Mouse (Mus musculus) lung, postnatal 0 days (tissue): ENCODE data around the gene Ltbp1. TPM values are rescaled to one million over a fixed set of nuclear protein-coding genes. Genes with fewer than 3 reads are reported as not detected.

ENCODE experiments used
- ATAC-seq: fragments of 200-750 bp; cut with Nextera tagmentation; 2 replicates; pipeline ENCODE4 v1.8.0; 2017; ENCODE audit warnings: moderate library complexity
- DNase-seq: peaks from one replicate; pipeline ENCODE4 v3.0.0-alpha.2; 2016; ENCODE audit warnings: low spot score
- H3K27ac ChIP-seq: fragments of 300-500 bp; sonication (generic); 2 replicates; pipeline ENCODE4 v1.5.1; 2014; ENCODE audit warnings: antibody characterized with exemption, mild to moderate bottlenecking, low read length, mixed read lengths
- H3K27me3 ChIP-seq: fragments of 300-500 bp; sonication (generic); replicated peaks from 2 replicates; pipeline ENCODE4 v1.6.1; 2014; ENCODE audit warnings: low read length, mixed read lengths; ENCODE audit not compliant: insufficient read depth
- H3K36me3 ChIP-seq: fragments of 300-500 bp; sonication (generic); 2 replicates; pipeline ENCODE4 v1.6.1; 2014; ENCODE audit warnings: low read length, mixed read lengths; ENCODE audit not compliant: insufficient read depth
- H3K4me1 ChIP-seq: fragments of 300-500 bp; sonication (generic); 2 replicates; pipeline ENCODE4 v1.6.1; 2014; ENCODE audit warnings: antibody characterized with exemption, low read depth, low read length, mixed read lengths; ENCODE audit not compliant: insufficient read depth
- H3K4me2 ChIP-seq: fragments of 300-500 bp; sonication (generic); replicated peaks from 2 replicates; pipeline ENCODE4 v1.6.1; 2014; ENCODE audit warnings: low read depth, mild to moderate bottlenecking, low read length, moderate library complexity, mixed read lengths
- H3K4me3 ChIP-seq: fragments of 300-500 bp; sonication (generic); 2 replicates; pipeline ENCODE4 v1.5.1; 2014; ENCODE audit warnings: low read depth, low read length
- H3K9ac ChIP-seq: fragments of 300-500 bp; sonication (generic); replicated peaks from 2 replicates; pipeline ENCODE4 v1.6.1; 2014; ENCODE audit warnings: low read depth, mild to moderate bottlenecking
- H3K9me3 ChIP-seq: fragments of 300-500 bp; sonication (generic); 2 replicates; pipeline ENCODE4 v1.6.1; 2016; ENCODE audit warnings: low read length, mixed read lengths
- CTCF ChIP-seq: IDR thresholded peaks from 2 replicates; pipeline ENCODE4 v1.5.1; 2016; ENCODE audit warnings: antibody characterized with exemption, mild to moderate bottlenecking
- EP300 ChIP-seq: IDR thresholded peaks from 2 replicates; pipeline ENCODE4 v1.6.1; 2016; ENCODE audit warnings: antibody characterized with exemption, mild to moderate bottlenecking, control low read depth
- WGBS: fragments of 180-500 bp; shearing (Covaris S2); extraction: QIAGEN DNeasy Blood & Tissue Kit; methylation state at CpG from one replicate; pipeline ENCODE4 v1.1.7; 2014; 5-methylcytosine and 5-hydroxymethylcytosine counted together
- polyA plus RNA-seq: library from polyadenylated mRNA; unstranded; fragments of >200 nt; fragmentation: Nextera tagmentation; extraction: Ambion mirVana; gene quantifications from 2 replicates; pipeline ENCODE4 v1.2.1, GENCODE M21; 2015

Gene Ltbp1
- polyA plus RNA-seq, 1 experiment from 2014 or later: 27.1 TPM

- no peak overlapping the region for H3K27ac ChIP-seq
- WGBS: 67% methylated on average over 8 of the region's 8 CpGs
- TF ChIP-seq CTCF (no peak), EP300 (no peak)
Measured at GRCm38 (mm10) chr17:75049366-75049969, 44.1 kb downstream of the Ltbp1 start.

DNA sequence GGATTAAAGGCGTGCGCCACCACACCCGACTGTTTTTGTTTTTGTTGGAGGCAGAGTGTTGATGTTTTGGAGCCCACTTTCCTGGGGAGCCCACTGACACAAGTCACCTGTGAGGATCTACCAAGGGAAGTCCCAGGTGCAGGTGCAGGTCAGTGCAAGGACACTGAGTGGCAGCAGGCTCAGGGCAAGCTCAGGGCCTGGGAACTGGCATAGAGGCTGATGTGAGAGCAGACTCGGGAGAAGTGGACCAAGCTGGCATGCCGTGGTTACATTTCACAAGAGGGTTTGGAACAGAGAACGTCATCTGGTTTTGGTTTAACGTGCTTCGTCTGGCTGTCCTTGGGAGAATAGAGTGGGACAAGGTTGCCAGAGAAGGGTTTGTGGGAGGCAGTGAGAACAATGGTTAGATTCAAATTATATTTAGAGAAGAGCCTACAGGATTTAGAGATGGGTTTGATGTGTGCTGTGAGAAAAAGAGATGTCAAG lies 46.1 kb downstream of the Ltbp1 start:
- DNase-seq (no peak), ATAC-seq (no peak)
- no peak overlapping the region for H3K27ac ChIP-seq
- TF ChIP-seq EP300 (no peak), CTCF (no peak)
- WGBS: 90% methylated on average over 8 of the region's 8 CpGs
- no peak overlapping the region for H3K4me3 ChIP-seq
- H3K9ac ChIP-seq: no peak overlapping the region
- no peaks in the 10 kb centered on the region for H3K27me3 ChIP-seq
- H3K36me3 ChIP-seq: no peaks in the 10 kb centered on the region
- no peak overlapping the region for H3K4me2 ChIP-seq
- H3K4me1 ChIP-seq: no peaks in the 10 kb centered on the region
- no peaks in the 10 kb centered on the region for H3K9me3 ChIP-seq

More at GRCm38 (mm10) chr17:75049366-75049969, 44.1 kb downstream of the Ltbp1 start:
- DNase-seq: no peak
- Histone ChIP-seq H3K4me3 (no peak overlapping the region), H3K4me2 (no peak overlapping the region), H3K9me3 (no peaks in the 10 kb centered on the region), H3K27me3 (no peaks in the 10 kb centered on the region), H3K9ac (no peak overlapping the region), H3K4me1 (no peaks in the 10 kb centered on the region), H3K36me3 (no peaks in the 10 kb centered on the region)
- ATAC-seq: no peak

- Histone ChIP-seq H3K27ac (no peak overlapping the region), H3K27me3 (no peaks in the 10 kb centered on the region), H3K9me3 (no peaks in the 10 kb centered on the region), H3K36me3 (no peaks in the 10 kb centered on the region), H3K4me2 (no peak overlapping the region), H3K4me1 (no peaks in the 10 kb centered on the region), H3K9ac (no peak overlapping the region), H3K4me3 (no peak overlapping the region)
- TF ChIP-seq CTCF (no peak), EP300 (no peak)
- ATAC-seq (no peak), DNase-seq (no peak)
- WGBS: 60% methylated on average over 5 of the region's 5 CpGs
Measured at GRCm38 (mm10) chr17:75055235-75055634, 49.9 kb downstream of the Ltbp1 start.

DNA sequence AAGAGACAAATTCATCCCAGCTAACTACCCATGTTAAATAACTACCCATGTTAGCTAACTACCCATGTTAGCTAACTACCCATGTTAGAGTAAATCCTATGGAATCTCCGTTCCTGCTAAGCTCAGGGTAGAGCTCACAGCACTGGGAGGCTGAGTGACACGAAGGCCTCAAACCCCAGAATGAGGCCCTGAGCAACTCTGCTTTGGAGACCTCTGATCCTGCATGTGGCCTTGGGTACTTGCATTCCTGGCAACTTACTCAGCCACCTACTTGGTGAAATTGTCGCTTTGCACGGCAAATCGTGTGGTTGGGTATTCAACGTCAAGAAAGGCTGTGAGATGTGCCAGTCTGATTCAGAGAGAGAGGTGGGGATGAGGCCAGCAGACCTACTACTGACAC lies 50.6 kb downstream of the Ltbp1 start:
- no peak for DNase-seq
- ATAC-seq: no peak
- no peaks in the 10 kb centered on the region for H3K9me3 ChIP-seq
- TF ChIP-seq CTCF: no peak
- TF ChIP-seq EP300: no peak
- no peaks in the 10 kb centered on the region for H3K36me3 ChIP-seq
- no peak overlapping the region for H3K4me3 ChIP-seq
- WGBS: 88% methylated on average over 6 of the region's 6 CpGs
- no peak overlapping the region for H3K4me2 ChIP-seq
- H3K27me3 ChIP-seq: no peaks in the 10 kb centered on the region
- no peak overlapping the region for H3K9ac ChIP-seq
- H3K27ac ChIP-seq: no peak overlapping the region
- no peaks in the 10 kb centered on the region for H3K4me1 ChIP-seq

- H3K4me2 ChIP-seq: no peak overlapping the region
- 49% methylated on average over 8 of the region's 8 CpGs for WGBS
- no peaks in the 10 kb centered on the region for H3K4me1 ChIP-seq
- TF ChIP-seq CTCF (no peak), EP300 (no peak)
- no peaks in the 10 kb centered on the region for H3K27me3 ChIP-seq
- no peak overlapping the region for H3K4me3 ChIP-seq
- no peak for DNase-seq
- H3K9me3 ChIP-seq: no peaks in the 10 kb centered on the region
- no peak overlapping the region for H3K27ac ChIP-seq
- no peak overlapping the region for H3K9ac ChIP-seq
- no peaks in the 10 kb centered on the region for H3K36me3 ChIP-seq
- no peak for ATAC-seq
Measured at GRCm38 (mm10) chr17:75056631-75057030, 51.3 kb downstream of the Ltbp1 start.

DNA sequence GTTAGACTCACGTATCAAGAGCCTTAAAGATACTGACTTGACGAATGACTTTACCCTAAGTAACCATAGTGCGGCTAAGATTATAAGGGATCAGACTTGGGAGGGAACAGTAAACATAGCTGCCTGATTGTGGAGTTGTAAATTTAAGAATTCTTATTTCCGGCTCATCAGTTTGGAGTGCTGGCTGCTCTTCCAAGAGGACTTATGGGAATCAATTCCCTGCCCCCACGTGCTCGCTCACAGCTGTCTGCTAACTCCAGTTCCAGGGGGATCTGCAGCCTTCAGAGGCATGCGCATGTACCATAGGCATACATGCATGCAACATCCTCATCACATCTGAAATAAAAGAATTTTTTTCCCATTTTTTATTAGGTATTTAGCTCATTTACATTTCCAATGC lies 61.0 kb downstream of the Ltbp1 start:
- Histone ChIP-seq H3K4me3 (no peak overlapping the region), H3K9me3 (no peaks in the 10 kb centered on the region), H3K27ac (no peak overlapping the region), H3K4me1 (no peaks in the 10 kb centered on the region), H3K36me3 (no peaks in the 10 kb centered on the region), H3K9ac (no peak overlapping the region), H3K27me3 (no peaks in the 10 kb centered on the region), H3K4me2 (no peak overlapping the region)
- WGBS: 82% methylated on average over 7 of the region's 7 CpGs
- ATAC-seq: no peak
- no peak for DNase-seq
- TF ChIP-seq EP300 (no peak), CTCF (no peak)
